ENCODE assay signal across 21 mouse cellular contexts in the genomic region with DNA sequence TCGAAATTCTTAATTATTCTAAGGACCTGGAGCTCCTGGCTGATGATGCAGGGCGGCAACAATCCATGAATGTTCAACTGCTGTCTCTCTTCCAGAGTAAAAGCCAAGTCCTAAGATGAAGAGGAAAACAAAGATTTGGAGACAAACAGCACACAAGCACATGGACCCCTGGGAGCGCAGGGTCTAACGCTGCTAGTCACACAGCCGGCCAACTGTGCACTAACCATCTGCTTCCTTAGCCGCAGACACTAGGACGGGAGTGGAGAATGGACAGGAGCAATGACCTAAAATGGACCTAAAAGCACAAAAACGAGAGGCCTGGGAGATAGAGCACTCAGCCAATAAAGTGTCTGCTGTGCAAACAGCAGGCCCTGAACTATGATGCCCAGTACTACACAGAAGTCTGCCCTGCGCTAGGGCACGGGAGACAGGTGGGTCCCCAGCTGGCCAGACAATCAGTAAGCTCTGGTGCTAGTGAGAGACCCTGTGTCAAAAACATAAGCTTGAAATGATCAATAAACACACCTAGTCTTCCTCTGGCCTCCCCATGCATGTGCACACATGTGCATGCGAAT. TPM values are rescaled to one million over a fixed set of nuclear protein-coding genes. Genes with fewer than 3 reads are reported as not detected.
DNase-seq lines count a peak whose midpoint lies in the region; ATAC-seq and TF ChIP-seq lines count a peak whose summit lies in the region.
"Had no signal": no experiment of that assay in that cellular context is flagged by ENCODE, and none has a peak within 500 bp of the region (broad histone marks: within the 10 kb centered on the region; RNA-seq: fewer than 3 reads in every experiment).

No protein-coding gene starts in this region.

- WGBS in hindbrain, embryonic 16.5 days = 78% methylated on average over 11 of the region's 11 CpGs
- 79% methylated on average over 11 of the region's 11 CpGs for WGBS in hindbrain, embryonic 14.5 days
- 71% methylated on average over 11 of the region's 11 CpGs for WGBS in liver, embryonic 14.5 days (ENCODE audit: insufficient replicate concordance)

- no peak for TF ChIP-seq CTCF in liver, embryonic 14.5 days (IDR thresholded peaks at IDR 0.05; ENCODE audit: low read depth)

- no peak overlapping the region for H3K27ac ChIP-seq in hindbrain, embryonic 16.5 days (ENCODE audit: low read depth, low read length)
- H3K27ac ChIP-seq in hindbrain, embryonic 14.5 days = no peak overlapping the region
- no peak overlapping the region for H3K27ac ChIP-seq in liver, embryonic 14.5 days
- H3K27ac ChIP-seq: embryonic facial prominence, embryonic 15.5 days; forebrain, embryonic 10.5 days; hindbrain, embryonic 12.5 days had no signal

- TF ChIP-seq EP300 in liver, embryonic 14.5 days (IDR thresholded peaks at IDR 0.05; ENCODE audit: low read depth) = no peak

- peak; percentile 11 to 19 for DNase-seq in cerebellum, postnatal 14 days
- DNase-seq in cerebellum, adult 8-10 months = no peak
- no peak for DNase-seq in hindbrain, embryonic 14.5 days (ENCODE audit: low spot score)
- no peak for DNase-seq in liver, embryonic 14.5 days (ENCODE audit: low read depth in 3 of 3, low spot score in 3 of 3)
- no peak for DNase-seq in liver
- peak; percentile 19 for DNase-seq in thymus, postnatal 4 days
- DNase-seq in thymus, postnatal 25 days = no peak
- DNase-seq: adrenal gland, postnatal 10 days; cerebellum, adult 11-12 months; cerebellum, adult 9-11 months; embryo, embryonic 11 days; gastrocnemius, postnatal 10 days; heart, postnatal 10 days; heart, postnatal 4 days had no signal

- H3K4me1 ChIP-seq in hindbrain, embryonic 16.5 days (ENCODE audit: control insufficient read depth, insufficient read depth, low read depth, low read length) = peaks cover 4% of the 10 kb centered on the region; the same call in 1 of the 2 replicates
- H3K4me1 ChIP-seq in hindbrain, embryonic 14.5 days (replicated peaks; ENCODE audit: control insufficient read depth, insufficient read depth, low read length) = no peaks in the 10 kb centered on the region
- H3K4me1 ChIP-seq in liver, embryonic 14.5 days (replicated peaks; ENCODE audit: control insufficient read depth in 2 of 2, insufficient read depth in 2 of 2, low read length in 1 of 2) = no peaks in the 10 kb centered on the region; a peak in 1 of 4 replicates

- H3K4me2 ChIP-seq in hindbrain, embryonic 16.5 days (ENCODE audit: low read length) = no peak overlapping the region
- H3K4me2 ChIP-seq in hindbrain, embryonic 14.5 days (replicated peaks) = no peak overlapping the region
- H3K4me2 ChIP-seq in liver, embryonic 14.5 days (ENCODE audit: low read depth) = no peak overlapping the region
- H3K4me2 ChIP-seq: embryonic facial prominence, embryonic 15.5 days; hindbrain, embryonic 12.5 days had no signal

- H3K9me3 ChIP-seq in hindbrain, embryonic 16.5 days (ENCODE audit: control insufficient read depth, low read length) = no peaks in the 10 kb centered on the region
- H3K9me3 ChIP-seq in hindbrain, embryonic 14.5 days (ENCODE audit: control insufficient read depth, low read length) = no peaks in the 10 kb centered on the region
- no peaks in the 10 kb centered on the region for H3K9me3 ChIP-seq in liver, embryonic 14.5 days (ENCODE audit: control insufficient read depth, low read length)
- H3K9me3 ChIP-seq: embryonic facial prominence, embryonic 15.5 days; forebrain, embryonic 10.5 days; hindbrain, embryonic 12.5 days had no signal

- H3K27me3 ChIP-seq in hindbrain, embryonic 16.5 days (replicated peaks; ENCODE audit: control insufficient read depth, insufficient read depth, low read length) = no peaks in the 10 kb centered on the region
- H3K27me3 ChIP-seq in hindbrain, embryonic 14.5 days (ENCODE audit: control insufficient read depth, insufficient read depth, low read length) = no peaks in the 10 kb centered on the region
- no peaks in the 10 kb centered on the region for H3K27me3 ChIP-seq in liver, embryonic 14.5 days (ENCODE audit: control insufficient read depth, insufficient read depth, low read length)
- H3K27me3 ChIP-seq: embryonic facial prominence, embryonic 15.5 days; hindbrain, embryonic 12.5 days had no signal

- H3K4me3 ChIP-seq in hindbrain, embryonic 16.5 days (ENCODE audit: low read length) = no peak overlapping the region
- no peak overlapping the region for H3K4me3 ChIP-seq in hindbrain, embryonic 14.5 days (replicated peaks; ENCODE audit: low read length)
- no peak overlapping the region for H3K4me3 ChIP-seq in liver, embryonic 14.5 days (ENCODE audit: insufficient read depth in 1 of 2, low read depth in 2 of 2, low read length in 2 of 2)
- H3K4me3 ChIP-seq: embryonic facial prominence, embryonic 15.5 days; erythroblast, embryonic 14.5 days; forebrain, embryonic 10.5 days; hindbrain, embryonic 12.5 days had no signal

- no peaks in the 10 kb centered on the region for H3K36me3 ChIP-seq in hindbrain, embryonic 16.5 days (ENCODE audit: control insufficient read depth, insufficient read depth, low read length)
- H3K36me3 ChIP-seq in hindbrain, embryonic 14.5 days (replicated peaks; ENCODE audit: control insufficient read depth, insufficient read depth) = peaks cover 6% of the 10 kb centered on the region; the same call in 1 of the 2 replicates
- no peaks in the 10 kb centered on the region for H3K36me3 ChIP-seq in liver, embryonic 14.5 days (replicated peaks; ENCODE audit: control insufficient read depth, insufficient read depth, low read depth)
- H3K36me3 ChIP-seq: embryonic facial prominence, embryonic 15.5 days; forebrain, embryonic 10.5 days; hindbrain, embryonic 12.5 days had no signal

- peak; percentile 51; the same call in 1 of the 2 replicates for ATAC-seq in hindbrain, embryonic 16.5 days
- ATAC-seq in hindbrain, embryonic 14.5 days (ENCODE audit: low FRiP score) = no peak
- peak; percentile 35; the same call in 1 of the 2 replicates for ATAC-seq in liver, embryonic 14.5 days (ENCODE audit: insufficient read depth)
- ATAC-seq: forebrain, embryonic 14.5 days; inflammation-experienced regulatory T-cells, adult 6 months had no signal

- no peak overlapping the region for H3K9ac ChIP-seq in hindbrain, embryonic 16.5 days (ENCODE audit: low read depth, low read length)
- no peak overlapping the region for H3K9ac ChIP-seq in hindbrain, embryonic 14.5 days
- H3K9ac ChIP-seq in liver, embryonic 14.5 days (replicated peaks) = no peak overlapping the region
- H3K9ac ChIP-seq: embryonic facial prominence, embryonic 15.5 days; hindbrain, embryonic 12.5 days had no signal

RNA-seq across cellular contexts. Expression of a gene that starts 15.8 kb away (rescaled TPM):
- 40.8 and 55.5 TPM in 2 replicates for polyA plus RNA-seq in hindbrain, embryonic 16.5 days (2015; fragmentation: Nextera tagmentation; extraction: Ambion mirVana)
- 53.5 and 61.8 TPM in 2 replicates for polyA plus RNA-seq in hindbrain, embryonic 14.5 days (2014; fragmentation: Nextera tagmentation; extraction: Ambion mirVana)
- polyA plus RNA-seq in liver, embryonic 14.5 days (2012; rRNA removed) = 1.6 and 1.8 TPM in 2 replicates
- polyA plus RNA-seq in liver, embryonic 14.5 days (2014; fragmentation: Nextera tagmentation; extraction: Ambion mirVana) = 3.1 and 3.6 TPM in 2 replicates

Comparison
In these comparisons a context has a peak if more than half of its experiments do, and no peak if none do; other contexts are left out.
1. DNase-seq: peak in cerebellum, postnatal 14 days (2 of 2) and thymus, postnatal 4 days (single experiment); none in cerebellum, adult 8-10 months (single experiment), hindbrain, embryonic 14.5 days (single experiment), liver, embryonic 14.5 days (0 of 3), liver (single experiment) and thymus, postnatal 25 days (single experiment).